Mouse (Mus musculus): ENCODE measurements at regions not wholly inside any gene's neighbourhood (a gene's known extent, or its start where the extent isn't known, plus 50 kb on each side); places are given as distances from the start of the nearest gene placed in this dataset.

DNA sequence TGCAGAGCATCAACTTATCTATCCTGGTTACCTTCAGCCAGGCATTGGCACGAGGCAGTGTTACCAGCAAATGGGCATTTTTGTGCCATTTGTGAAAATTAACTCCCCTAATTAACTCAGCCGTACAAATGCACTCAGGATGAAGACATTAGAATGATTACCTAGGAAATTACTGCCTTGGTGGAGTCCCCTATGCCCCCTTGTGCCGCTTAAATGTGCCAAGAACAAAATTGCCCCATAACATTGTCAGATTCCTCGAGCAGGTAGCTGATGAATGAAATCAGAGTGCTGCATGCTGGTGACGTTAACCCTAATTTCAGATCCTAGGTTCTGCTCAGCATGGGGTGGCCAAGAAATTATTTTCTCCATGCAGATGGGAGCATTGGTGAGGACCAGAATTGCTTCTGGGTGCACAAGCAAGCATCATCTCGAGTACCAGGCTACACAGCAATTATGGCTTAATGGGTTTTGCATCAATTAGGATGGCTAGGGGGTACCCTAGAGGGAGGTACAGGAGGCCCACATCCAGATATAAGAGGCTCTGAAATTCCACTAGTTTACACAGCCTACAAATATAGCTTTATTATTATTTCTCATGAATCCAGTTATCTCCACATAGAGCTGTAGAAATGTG is 577.0 kb upstream of the Camk1g start:
- DNase-seq (ENCODE audit: low spot score) = no peak

DNA sequence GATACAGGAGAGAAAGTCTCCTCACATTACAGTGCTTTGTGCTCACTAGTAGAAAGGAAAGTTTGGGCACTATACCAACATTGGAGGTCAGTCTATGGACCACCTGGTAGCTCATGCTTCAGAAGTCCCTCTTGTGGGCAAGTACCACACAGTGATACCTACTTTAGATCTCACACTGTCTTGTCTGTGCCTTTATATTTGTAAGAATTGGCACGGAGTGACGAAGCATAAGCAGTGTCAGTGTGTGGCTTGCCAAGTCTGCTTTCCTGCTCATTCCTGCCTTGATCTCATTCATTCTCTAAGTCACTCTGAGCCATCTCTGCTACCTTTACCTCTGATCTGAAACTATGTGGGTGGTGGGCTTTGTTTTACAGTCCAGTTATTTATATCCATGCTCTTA is 565.9 kb upstream of the Camk1g start:
- DNase-seq (ENCODE audit: low spot score) = no peak

DNA sequence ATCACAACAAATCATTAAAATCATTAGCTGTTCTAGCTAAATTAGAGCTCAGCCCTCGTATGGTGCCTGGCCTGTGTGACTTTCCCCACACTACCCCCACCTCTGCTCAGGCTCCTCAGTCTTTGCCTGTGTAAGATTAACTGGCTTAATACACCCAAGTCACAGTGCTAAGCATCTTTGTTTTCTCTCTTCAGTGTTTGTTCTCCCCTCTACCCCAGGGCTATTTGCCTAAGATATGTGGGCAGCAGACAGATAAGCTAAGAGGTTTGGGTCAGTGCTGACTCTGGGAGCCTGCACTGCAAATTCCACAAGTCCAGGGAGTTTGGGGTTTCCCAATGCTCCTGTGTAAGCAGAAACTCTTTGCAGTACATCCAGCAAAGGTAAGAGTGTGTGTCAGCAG is 564.2 kb upstream of the Camk1g start:
- no peak for DNase-seq (ENCODE audit: low spot score)

DNA sequence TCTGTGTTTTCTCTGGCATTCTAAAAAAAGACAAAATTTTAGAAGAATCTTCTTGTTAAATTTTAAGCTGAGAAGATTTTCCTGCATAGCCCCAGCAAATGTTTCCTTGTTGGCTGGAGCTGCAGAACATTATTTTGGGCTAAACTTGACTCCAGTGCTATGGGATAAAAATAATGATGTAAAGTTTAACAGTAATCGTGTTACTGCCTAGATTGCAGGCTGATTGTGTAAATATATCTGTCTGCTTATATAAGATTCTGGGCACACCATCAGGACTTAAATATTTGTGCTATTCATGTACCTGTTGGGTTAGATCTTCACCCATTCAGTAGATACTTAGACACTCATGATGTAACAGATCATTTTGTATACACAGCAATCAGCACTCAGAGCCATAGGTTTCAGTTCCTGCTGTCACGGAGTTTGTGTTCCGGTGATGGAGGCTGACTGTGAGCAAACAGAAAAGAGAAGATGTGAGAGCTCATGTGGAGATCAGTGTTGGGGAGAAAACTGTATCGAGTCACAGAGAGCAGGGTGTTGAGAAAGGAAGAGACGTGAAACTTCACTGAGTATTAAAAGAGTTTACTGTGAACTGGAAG is 561.1 kb upstream of the Camk1g start:
- no peak for DNase-seq (ENCODE audit: low spot score)

- DNase-seq (ENCODE audit: low spot score) = no peak
Measured at GRCm38 (mm10) chr1:193928607-193929006, 558.5 kb upstream of the Camk1g start.

- DNase-seq (ENCODE audit: low spot score) = no peak
Measured at GRCm38 (mm10) chr1:193922756-193923155, 552.7 kb upstream of the Camk1g start.

DNA sequence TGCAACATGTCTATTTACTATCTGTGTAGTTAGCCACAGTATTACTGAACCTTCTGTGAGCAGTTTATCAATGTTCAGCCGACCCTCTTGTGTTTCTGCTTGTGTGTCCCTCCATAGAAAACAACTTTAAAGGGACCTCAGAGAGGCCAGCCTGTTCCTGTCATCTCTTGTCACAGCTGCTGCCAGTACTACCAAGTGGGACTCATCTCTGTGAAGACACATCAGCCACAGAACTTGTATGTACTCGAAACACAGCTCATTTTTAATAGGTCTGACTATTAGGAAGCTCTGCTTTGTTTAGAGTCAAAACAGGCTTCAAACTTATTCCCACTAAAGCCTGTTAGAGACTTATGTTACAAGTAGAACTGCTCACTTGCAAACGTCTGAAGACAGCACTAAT is 549.1 kb upstream of the Camk1g start:
- DNase-seq (ENCODE audit: low spot score) = no peak

GRCm38 (mm10) chr1:193905711-193906110 is 535.6 kb upstream of the Camk1g start:
- no peak for DNase-seq (ENCODE audit: low spot score)

DNA sequence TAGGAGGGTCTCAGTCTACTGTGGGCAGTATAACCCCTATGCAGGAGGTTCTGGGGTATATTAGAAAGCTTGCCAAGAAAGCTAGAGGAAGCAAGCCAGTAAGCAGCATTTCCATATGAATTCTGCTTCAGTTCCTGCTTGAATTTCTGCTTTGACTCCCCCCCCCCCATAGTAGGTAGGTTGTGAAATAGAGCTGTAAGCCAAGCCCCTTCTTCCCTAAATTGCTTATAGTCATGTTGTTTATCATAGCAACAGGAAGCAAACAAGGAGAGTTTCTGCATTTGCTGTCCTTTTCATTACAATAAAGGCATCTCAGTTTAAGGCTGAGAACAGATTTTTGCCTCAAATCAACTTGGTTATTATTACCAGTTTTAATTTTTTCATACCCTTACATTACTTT is 524.0 kb upstream of the Camk1g start:
- no peak for DNase-seq (ENCODE audit: low spot score)

GRCm38 (mm10) chr1:193876540-193876939 is 506.4 kb upstream of the Camk1g start:
- DNase-seq (ENCODE audit: low spot score) = no peak

GRCm38 (mm10) chr1:193876121-193876520 is 506.0 kb upstream of the Camk1g start:
- DNase-seq (ENCODE audit: low spot score) = no peak

DNA sequence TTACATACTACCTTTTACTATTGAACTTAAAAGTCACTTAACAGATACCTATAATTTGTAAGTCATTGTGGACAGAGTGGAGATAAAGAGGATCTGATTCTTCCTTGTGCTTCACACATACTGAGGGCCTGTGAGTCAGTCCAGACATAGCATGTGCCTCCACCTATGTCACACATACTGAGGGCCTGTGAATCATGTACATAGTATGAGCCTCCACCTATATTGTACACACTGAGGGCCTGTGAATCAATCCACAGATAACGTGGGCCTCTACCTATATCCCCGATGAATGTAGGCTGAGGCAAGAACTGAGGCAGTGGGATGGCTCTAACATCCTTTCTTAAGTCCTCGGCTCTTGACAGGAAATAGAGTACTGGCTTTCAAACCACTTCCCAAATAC is 505.2 kb upstream of the Camk1g start:
- no peak for DNase-seq (ENCODE audit: low spot score)

DNA sequence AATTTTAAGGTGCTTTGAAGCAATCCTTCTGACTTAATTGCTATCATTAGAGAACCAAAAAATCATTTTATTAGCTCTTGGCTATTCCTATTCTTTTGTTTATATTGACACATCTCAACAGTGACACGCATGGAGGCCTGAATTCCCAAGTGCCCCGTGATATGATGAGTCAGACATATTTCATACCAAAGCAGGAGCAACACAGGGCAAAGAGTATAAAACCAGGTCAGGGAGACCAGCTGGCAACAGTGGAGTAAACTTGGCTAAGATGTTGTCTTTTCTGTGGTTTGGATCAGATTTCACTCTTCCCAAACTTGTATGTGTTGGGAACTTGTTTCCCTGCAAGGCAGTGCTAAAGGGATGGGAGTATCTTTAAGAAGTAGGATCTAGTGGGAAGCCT is 500.6 kb upstream of the Camk1g start:
- no peak for DNase-seq (ENCODE audit: low spot score)

- no peak for DNase-seq (ENCODE audit: low spot score)
Measured at GRCm38 (mm10) chr1:193868639-193869320, 498.7 kb upstream of the Camk1g start.

DNA sequence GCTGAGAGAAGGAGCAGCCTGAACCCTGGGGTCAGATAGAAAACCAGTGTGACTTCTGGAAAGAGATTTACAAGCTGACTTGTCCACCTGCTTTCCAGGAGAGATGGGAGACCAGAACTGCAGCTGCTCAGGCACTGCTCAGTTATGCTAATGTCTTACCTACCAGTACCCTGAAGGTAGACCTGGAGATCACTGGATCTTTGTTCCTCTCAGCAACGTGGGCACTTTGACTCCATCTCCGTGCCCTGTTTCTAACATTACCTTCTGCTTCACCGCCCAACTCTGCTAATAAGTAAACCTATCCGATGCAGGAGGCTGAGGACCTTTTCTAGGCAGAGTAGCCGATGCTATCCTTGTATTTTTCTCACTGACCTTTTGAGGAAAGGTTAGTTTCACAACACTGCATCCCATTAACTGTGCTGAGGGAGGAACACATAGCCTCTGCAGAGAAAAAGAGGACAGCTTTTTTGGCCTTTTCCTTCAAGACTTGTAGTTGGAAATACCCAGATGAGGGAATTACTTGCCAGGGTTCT is 490.7 kb upstream of the Camk1g start:
- no peak for DNase-seq (ENCODE audit: low spot score)

- DNase-seq (ENCODE audit: low spot score) = no peak
Measured at GRCm38 (mm10) chr1:193860354-193860753, 490.3 kb upstream of the Camk1g start.

DNA sequence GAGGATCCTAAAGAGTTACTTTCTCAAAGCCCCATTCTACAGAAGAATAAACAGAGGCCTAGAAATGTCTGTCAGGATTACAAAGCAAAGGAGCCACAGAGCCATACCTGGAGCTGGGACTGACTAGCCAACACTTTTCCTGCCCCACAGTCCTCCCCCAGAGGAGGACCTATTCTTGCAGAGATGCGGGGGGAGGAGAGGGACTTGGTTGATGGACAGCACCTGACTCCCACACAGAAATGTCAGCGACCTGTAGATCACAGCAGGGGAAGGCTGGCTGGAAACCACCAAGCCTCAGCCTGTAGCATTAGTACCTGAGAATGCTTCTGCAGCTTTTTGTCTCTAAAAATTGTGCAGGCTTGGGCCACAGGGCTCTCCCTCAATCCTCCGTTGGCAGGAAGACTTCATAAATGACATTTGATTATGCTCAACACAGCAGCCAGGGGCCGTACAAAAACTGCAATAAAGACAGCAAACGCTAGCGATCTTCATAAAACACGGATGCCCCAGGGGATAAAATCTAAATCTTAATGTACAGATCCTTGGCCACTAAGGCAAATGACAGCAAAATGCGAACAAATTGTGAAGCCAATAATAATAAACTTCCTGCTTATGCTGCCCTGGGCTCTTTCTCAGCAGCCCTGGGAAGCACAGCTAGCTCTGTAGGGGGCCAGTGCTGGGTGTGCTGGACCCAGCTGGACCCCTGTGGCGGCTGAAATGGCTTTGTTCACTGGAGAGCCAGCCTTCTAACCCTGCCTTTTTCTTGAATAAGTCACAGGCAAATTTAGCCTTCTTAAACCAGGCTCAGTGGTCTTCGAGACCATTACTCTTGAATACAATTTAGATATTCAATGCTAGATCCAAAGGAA is 489.4 kb upstream of the Camk1g start:
- peak; percentile 23 for DNase-seq (ENCODE audit: low spot score)

- no peak for DNase-seq (ENCODE audit: low spot score)
Measured at GRCm38 (mm10) chr1:193847922-193848321, 477.8 kb upstream of the Camk1g start.

DNA sequence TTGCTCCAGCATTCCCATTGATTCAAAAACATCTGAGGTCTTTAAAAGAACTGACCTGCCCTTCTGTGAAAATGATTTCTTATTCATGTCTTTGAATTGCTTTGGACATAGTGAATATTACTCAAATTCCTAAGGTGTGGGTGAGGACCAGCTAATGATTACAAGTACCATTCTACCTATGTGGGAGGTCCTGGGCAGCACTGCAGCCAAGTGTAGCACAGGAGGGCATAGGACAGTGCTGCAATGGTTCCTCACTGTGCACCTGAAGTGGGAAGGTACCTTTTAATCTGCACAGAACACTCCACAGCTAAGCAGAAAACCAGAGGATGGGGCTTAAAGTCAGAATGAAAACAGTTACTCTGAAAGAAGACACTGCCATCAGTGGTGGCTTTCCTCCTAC is 474.8 kb upstream of the Camk1g start:
- no peak for DNase-seq (ENCODE audit: low spot score)

DNA sequence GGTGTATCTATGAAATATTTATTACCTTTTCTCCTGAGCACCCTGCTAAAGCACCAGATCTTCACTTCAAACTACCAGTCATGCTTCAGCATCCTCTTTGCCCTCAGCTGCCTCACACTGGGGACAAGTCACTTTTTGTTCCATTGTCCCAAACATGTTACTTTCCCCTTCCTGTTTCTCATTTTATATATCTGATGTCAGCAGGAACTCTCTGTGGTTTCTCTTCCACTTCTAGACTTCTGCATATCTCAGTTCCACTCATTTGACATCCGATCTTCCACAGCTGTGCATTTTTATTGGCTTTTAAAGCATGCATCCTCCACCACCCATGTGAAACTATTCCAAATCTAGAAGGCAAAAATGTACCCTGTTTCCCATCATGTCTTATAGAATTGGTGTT is 474.4 kb upstream of the Camk1g start:
- DNase-seq (ENCODE audit: low spot score) = no peak

DNA sequence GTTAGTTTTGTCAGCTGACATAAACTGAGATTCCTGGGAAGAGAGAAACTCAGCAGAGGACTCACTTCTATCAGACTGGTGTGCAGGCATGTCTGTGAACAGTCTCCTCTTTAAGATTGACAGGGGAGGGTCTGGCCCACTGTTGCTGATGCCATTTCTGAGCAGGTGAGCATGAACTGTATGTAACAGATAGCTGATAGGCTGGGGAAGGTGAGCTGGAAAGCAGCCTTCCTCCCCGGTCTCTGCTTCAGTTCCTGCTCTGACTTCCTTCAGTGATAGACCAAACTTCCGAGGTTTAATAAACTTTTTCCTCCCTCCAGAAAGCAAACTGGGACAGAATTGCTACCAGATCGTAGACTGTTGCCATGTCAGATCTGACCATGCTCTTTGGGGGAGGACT is 430.9 kb upstream of the Camk1g start:
- no peak for DNase-seq (ENCODE audit: low spot score)

DNA sequence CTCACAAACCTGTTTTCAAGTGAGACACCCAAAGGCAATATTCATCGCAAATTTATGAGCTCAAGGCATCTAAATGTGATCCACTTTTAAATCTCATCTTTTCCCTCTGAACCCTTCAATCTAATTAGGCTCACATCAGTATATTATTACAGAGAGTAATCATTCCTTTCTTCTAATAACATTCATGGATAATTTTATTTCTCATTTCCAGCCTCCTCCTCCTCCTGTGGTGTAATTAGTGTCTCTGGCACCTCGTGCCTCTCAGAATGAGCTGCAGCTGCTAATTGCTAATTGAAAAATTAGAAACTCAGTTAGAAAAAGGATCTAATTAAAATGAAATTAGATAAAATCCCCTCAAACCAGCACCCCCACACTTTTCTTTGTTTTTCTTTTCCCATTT is 420.5 kb upstream of the Camk1g start:
- no peak for DNase-seq (ENCODE audit: low spot score)
